Mouse (Mus musculus): ENCODE results near the gene Csrp2. TPM values are rescaled to one million over a fixed set of nuclear protein-coding genes. Genes with fewer than 3 reads are reported as not detected.
A peak's percentile ranks its signal among the peaks of the same experiment; 100 is the strongest.

The Csrp2 gene
- polyA plus RNA-seq (2014; fragmentation: Nextera tagmentation; extraction: Ambion mirVana), result 88.3 and 92.4 TPM in 2 replicates

- Histone ChIP-seq H3K27ac (replicated peaks; ENCODE audit: low read depth, low read length) (peak within 1 kb of the TSS; percentile 79), H3K4me2 (ENCODE audit: low read length) (peak within 1 kb of the TSS; percentile 97), H3K4me1 (ENCODE audit: control insufficient read depth, insufficient read depth, low read length) (peaks cover 16% of the 10 kb centered on the region), H3K9ac (replicated peaks; ENCODE audit: low read length) (peak within 1 kb of the TSS; percentile 77), H3K36me3 (ENCODE audit: control insufficient read depth, insufficient read depth, low read length) (no peaks in the 10 kb centered on the region), H3K9me3 (ENCODE audit: control insufficient read depth, low read length) (no peaks in the 10 kb centered on the region), H3K4me3 (replicated peaks; ENCODE audit: low read depth, low read length) (peak within 1 kb of the TSS; percentile 69), H3K27me3 (ENCODE audit: control insufficient read depth, insufficient read depth, low read length) (no peaks in the 10 kb centered on the region)
- under 1% methylated on average over 66 of the region's 67 CpGs for whole genome bisulfite sequencing
- DNase-seq, result peak; percentile 94
- ATAC-seq (ENCODE audit: low FRiP score, low TSS enrichment), result peak; percentile 92
Observed at GRCm38 (mm10) chr10:110919531-110920343, at the start of gene Csrp2. Gene Csrp2 (plus strand): TSS chr10:110919789.

GRCm38 (mm10) chr10:110874853-110875252, 44.7 kb upstream of the Csrp2 start:
- Histone ChIP-seq H3K27me3 (ENCODE audit: control insufficient read depth, insufficient read depth, low read length) (no peaks in the 10 kb centered on the region), H3K9me3 (ENCODE audit: control insufficient read depth, low read length) (no peaks in the 10 kb centered on the region), H3K4me2 (ENCODE audit: low read length) (no peak overlapping the region), H3K27ac (replicated peaks; ENCODE audit: low read depth, low read length) (no peak overlapping the region), H3K4me3 (replicated peaks; ENCODE audit: low read depth, low read length) (no peak overlapping the region), H3K4me1 (ENCODE audit: control insufficient read depth, insufficient read depth, low read length) (no peaks in the 10 kb centered on the region; the same call in 1 of the 2 replicates), H3K9ac (replicated peaks; ENCODE audit: low read length) (no peak overlapping the region), H3K36me3 (ENCODE audit: control insufficient read depth, insufficient read depth, low read length) (no peaks in the 10 kb centered on the region)
- DNase-seq, result no peak
- ATAC-seq (ENCODE audit: low FRiP score, low TSS enrichment), result no peak
- 93% methylated on average over 8 of the region's 8 CpGs for WGBS

GRCm38 (mm10) chr10:110876956-110877355, 42.6 kb upstream of the Csrp2 start:
- no peak overlapping the region for H3K4me3 ChIP-seq (replicated peaks; ENCODE audit: low read depth, low read length)
- WGBS, result 90% methylated on average over 3 of the region's 3 CpGs
- no peaks in the 10 kb centered on the region for H3K9me3 ChIP-seq (ENCODE audit: control insufficient read depth, low read length)
- H3K27me3 ChIP-seq (ENCODE audit: control insufficient read depth, insufficient read depth, low read length), result no peaks in the 10 kb centered on the region
- H3K9ac ChIP-seq (replicated peaks; ENCODE audit: low read length), result no peak overlapping the region
- DNase-seq (no peak), ATAC-seq (ENCODE audit: low FRiP score, low TSS enrichment) (no peak)
- no peaks in the 10 kb centered on the region for H3K36me3 ChIP-seq (ENCODE audit: control insufficient read depth, insufficient read depth, low read length)
- H3K27ac ChIP-seq (replicated peaks; ENCODE audit: low read depth, low read length), result no peak overlapping the region
- H3K4me2 ChIP-seq (ENCODE audit: low read length), result no peak overlapping the region
- no peaks in the 10 kb centered on the region; the same call in 1 of the 2 replicates for H3K4me1 ChIP-seq (ENCODE audit: control insufficient read depth, insufficient read depth, low read length)

GRCm38 (mm10) chr10:110877851-110878250, 41.7 kb upstream of the Csrp2 start:
- H3K36me3 ChIP-seq (ENCODE audit: control insufficient read depth, insufficient read depth, low read length), result no peaks in the 10 kb centered on the region
- no peak overlapping the region for H3K4me2 ChIP-seq (ENCODE audit: low read length)
- ATAC-seq (ENCODE audit: low FRiP score, low TSS enrichment) (no peak), DNase-seq (no peak)
- no peak overlapping the region for H3K4me3 ChIP-seq (replicated peaks; ENCODE audit: low read depth, low read length)
- H3K27me3 ChIP-seq (ENCODE audit: control insufficient read depth, insufficient read depth, low read length), result no peaks in the 10 kb centered on the region
- no peaks in the 10 kb centered on the region; the same call in 1 of the 2 replicates for H3K4me1 ChIP-seq (ENCODE audit: control insufficient read depth, insufficient read depth, low read length)
- WGBS, result 82% methylated on average over 8 of the region's 8 CpGs
- H3K27ac ChIP-seq (replicated peaks; ENCODE audit: low read depth, low read length), result no peak overlapping the region
- no peak overlapping the region for H3K9ac ChIP-seq (replicated peaks; ENCODE audit: low read length)
- no peaks in the 10 kb centered on the region for H3K9me3 ChIP-seq (ENCODE audit: control insufficient read depth, low read length)

- no peaks in the 10 kb centered on the region for H3K9me3 ChIP-seq (ENCODE audit: control insufficient read depth, low read length)
- H3K27ac ChIP-seq (replicated peaks; ENCODE audit: low read depth, low read length), result no peak overlapping the region
- 18% methylated on average over 5 of the region's 5 CpGs for WGBS
- DNase-seq (no peak), ATAC-seq (ENCODE audit: low FRiP score, low TSS enrichment) (no peak)
- H3K27me3 ChIP-seq (ENCODE audit: control insufficient read depth, insufficient read depth, low read length), result no peaks in the 10 kb centered on the region
- H3K4me2 ChIP-seq (ENCODE audit: low read length), result no peak overlapping the region
- no peaks in the 10 kb centered on the region for H3K36me3 ChIP-seq (ENCODE audit: control insufficient read depth, insufficient read depth, low read length)
- H3K4me3 ChIP-seq (replicated peaks; ENCODE audit: low read depth, low read length), result no peak overlapping the region
- H3K9ac ChIP-seq (replicated peaks; ENCODE audit: low read length), result no peak overlapping the region
- no peaks in the 10 kb centered on the region; the same call in 1 of the 2 replicates for H3K4me1 ChIP-seq (ENCODE audit: control insufficient read depth, insufficient read depth, low read length)
Observed at GRCm38 (mm10) chr10:110878641-110879040, 40.9 kb upstream of the Csrp2 start.

- no peaks in the 10 kb centered on the region; the same call in 1 of the 2 replicates for H3K4me1 ChIP-seq (ENCODE audit: control insufficient read depth, insufficient read depth, low read length)
- H3K36me3 ChIP-seq (ENCODE audit: control insufficient read depth, insufficient read depth, low read length), result no peaks in the 10 kb centered on the region
- no peak for DNase-seq
- WGBS, result 38% methylated on average over 7 of the region's 7 CpGs
- no peak overlapping the region for H3K4me3 ChIP-seq (replicated peaks; ENCODE audit: low read depth, low read length)
- ATAC-seq (ENCODE audit: low FRiP score, low TSS enrichment), result no peak
- H3K27me3 ChIP-seq (ENCODE audit: control insufficient read depth, insufficient read depth, low read length), result no peaks in the 10 kb centered on the region
- H3K9ac ChIP-seq (replicated peaks; ENCODE audit: low read length), result no peak overlapping the region
- H3K9me3 ChIP-seq (ENCODE audit: control insufficient read depth, low read length), result no peaks in the 10 kb centered on the region
- H3K4me2 ChIP-seq (ENCODE audit: low read length), result no peak overlapping the region
- no peak overlapping the region for H3K27ac ChIP-seq (replicated peaks; ENCODE audit: low read depth, low read length)
Observed at GRCm38 (mm10) chr10:110879426-110880066, 40.0 kb upstream of the Csrp2 start.

GRCm38 (mm10) chr10:110881346-110881745, 38.2 kb upstream of the Csrp2 start:
- WGBS, result 43% methylated on average over 7 of the region's 7 CpGs
- Histone ChIP-seq H3K4me2 (ENCODE audit: low read length) (no peak overlapping the region), H3K27me3 (ENCODE audit: control insufficient read depth, insufficient read depth, low read length) (no peaks in the 10 kb centered on the region), H3K9ac (replicated peaks; ENCODE audit: low read length) (no peak overlapping the region), H3K36me3 (ENCODE audit: control insufficient read depth, insufficient read depth, low read length) (no peaks in the 10 kb centered on the region), H3K4me3 (replicated peaks; ENCODE audit: low read depth, low read length) (no peak overlapping the region), H3K9me3 (ENCODE audit: control insufficient read depth, low read length) (no peaks in the 10 kb centered on the region), H3K4me1 (ENCODE audit: control insufficient read depth, insufficient read depth, low read length) (no peaks in the 10 kb centered on the region; the same call in 1 of the 2 replicates), H3K27ac (replicated peaks; ENCODE audit: low read depth, low read length) (no peak overlapping the region)
- DNase-seq (no peak), ATAC-seq (ENCODE audit: low FRiP score, low TSS enrichment) (no peak)

- H3K36me3 ChIP-seq (ENCODE audit: control insufficient read depth, insufficient read depth, low read length), result no peaks in the 10 kb centered on the region
- H3K27me3 ChIP-seq (ENCODE audit: control insufficient read depth, insufficient read depth, low read length), result no peaks in the 10 kb centered on the region
- DNase-seq (no peak), ATAC-seq (ENCODE audit: low FRiP score, low TSS enrichment) (no peak)
- H3K4me1 ChIP-seq (ENCODE audit: control insufficient read depth, insufficient read depth, low read length), result no peaks in the 10 kb centered on the region; the same call in 1 of the 2 replicates
- no peak overlapping the region for H3K9ac ChIP-seq (replicated peaks; ENCODE audit: low read length)
- no peak overlapping the region for H3K27ac ChIP-seq (replicated peaks; ENCODE audit: low read depth, low read length)
- no peak overlapping the region for H3K4me2 ChIP-seq (ENCODE audit: low read length)
- H3K9me3 ChIP-seq (ENCODE audit: control insufficient read depth, low read length), result no peaks in the 10 kb centered on the region
- no peak overlapping the region for H3K4me3 ChIP-seq (replicated peaks; ENCODE audit: low read depth, low read length)
Observed at GRCm38 (mm10) chr10:110882701-110883100, 36.9 kb upstream of the Csrp2 start.
